Mouse (Mus musculus) stomach, embryonic 16.5 days (tissue): ENCODE results near the gene Sys1. TPM values are rescaled to one million over a fixed set of nuclear protein-coding genes. Genes with fewer than 3 reads are reported as not detected.

Experiments used
- ATAC-seq: fragments of 200-750 bp; cut with Nextera tagmentation; 2 replicates; pipeline ENCODE4 v1.8.0; 2017; ENCODE audit warnings: moderate number of reproducible peaks, moderate TSS enrichment; ENCODE audit not compliant: insufficient read depth, low FRiP score
- H3K27ac ChIP-seq: fragments of 300-500 bp; sonication (generic); 2 replicates; pipeline ENCODE4 v1.5.1; 2014; ENCODE audit warnings: low read length
- H3K27me3 ChIP-seq: fragments of 300-500 bp; sonication (generic); 2 replicates; pipeline ENCODE4 v1.6.1; 2014; ENCODE audit warnings: low read length, control low read depth, mixed read lengths; ENCODE audit not compliant: control insufficient read depth, insufficient read depth
- H3K36me3 ChIP-seq: fragments of 300-500 bp; sonication (generic); 2 replicates; pipeline ENCODE4 v1.6.1; 2014; ENCODE audit warnings: low read length; ENCODE audit not compliant: control insufficient read depth, insufficient read depth
- H3K4me1 ChIP-seq: fragments of 300-500 bp; sonication (generic); 2 replicates; pipeline ENCODE4 v1.6.1; 2014; ENCODE audit warnings: low read length, control low read depth, mixed read lengths; ENCODE audit not compliant: control insufficient read depth, insufficient read depth
- H3K4me2 ChIP-seq: fragments of 300-500 bp; sonication (generic); 2 replicates; pipeline ENCODE4 v1.6.1; 2014; ENCODE audit warnings: low read depth, low read length, mixed read lengths
- H3K4me3 ChIP-seq: fragments of 300-500 bp; sonication (generic); replicated peaks from 2 replicates; pipeline ENCODE4 v1.5.1; 2014; ENCODE audit warnings: mild to moderate bottlenecking, low read length
- H3K9ac ChIP-seq: fragments of 300-500 bp; sonication (generic); 2 replicates; pipeline ENCODE4 v1.6.1; 2014; ENCODE audit warnings: low read length
- H3K9me3 ChIP-seq: fragments of 300-500 bp; sonication (generic); replicated peaks from 2 replicates; pipeline ENCODE4 v1.6.1; 2016; ENCODE audit warnings: low read length, control low read depth; ENCODE audit not compliant: control insufficient read depth
- WGBS: fragments of 180-500 bp; shearing (Covaris S2); extraction: QIAGEN DNeasy Blood & Tissue Kit; methylation state at CpG from one replicate; pipeline ENCODE4 v1.1.7; 2014; 5-methylcytosine and 5-hydroxymethylcytosine counted together
- polyA plus RNA-seq: library from polyadenylated mRNA; unstranded; fragments of >200 nt; fragmentation: Nextera tagmentation; extraction: Ambion mirVana; gene quantifications from 2 replicates; pipeline ENCODE4 v1.2.1, GENCODE M21; 2015

Gene Sys1
- polyA plus RNA-seq, 1 experiment from 2014 or later = 49.4 TPM

GRCm38 (mm10) chr2:164520782-164521181 is 64.0 kb downstream of the Sys1 start:
- Histone ChIP-seq H3K27me3 (no peaks in the 10 kb centered on the region), H3K9me3 (no peaks in the 10 kb centered on the region), H3K4me1 (peaks cover 7% of the 10 kb centered on the region), H3K4me2 (no peak overlapping the region), H3K27ac (no peak overlapping the region), H3K36me3 (no peaks in the 10 kb centered on the region), H3K9ac (no peak overlapping the region), H3K4me3 (no peak overlapping the region)
- WGBS = 23% methylated on average over 3 of the region's 3 CpGs
- peak; percentile 67 for ATAC-seq

- Histone ChIP-seq H3K4me2 (peak overlapping the region; percentile 17; the same call in 1 of the 2 replicates), H3K4me3 (0 out of 2 replicates have a peak overlapping the region, but pooled peaks have one; percentile 3), H3K27me3 (no peaks in the 10 kb centered on the region), H3K27ac (peak overlapping the region; percentile 29; the same call in 1 of the 2 replicates), H3K36me3 (no peaks in the 10 kb centered on the region), H3K9me3 (no peaks in the 10 kb centered on the region; the same call in 1 of the 2 replicates), H3K4me1 (peaks cover 7% of the 10 kb centered on the region), H3K9ac (no peak overlapping the region)
- 11% methylated on average over 11 of the region's 11 CpGs for WGBS
- 0 out of 2 replicates have a peak, but pooled peaks have one; percentile 42 for ATAC-seq
Observed at GRCm38 (mm10) chr2:164521841-164522240, 65.1 kb downstream of the Sys1 start.

- peaks cover 7% of the 10 kb centered on the region for H3K4me1 ChIP-seq
- H3K4me3 ChIP-seq = no peak overlapping the region
- H3K27me3 ChIP-seq = no peaks in the 10 kb centered on the region
- H3K36me3 ChIP-seq = no peaks in the 10 kb centered on the region
- no peaks in the 10 kb centered on the region; the same call in 1 of the 2 replicates for H3K9me3 ChIP-seq
- 0 out of 2 replicates have a peak overlapping the region, but pooled peaks have one; percentile 17 for H3K4me2 ChIP-seq
- 30% methylated on average over 8 of the region's 8 CpGs for WGBS
- no peak overlapping the region for H3K9ac ChIP-seq
- peak overlapping the region; percentile 19; the same call in 1 of the 2 replicates for H3K27ac ChIP-seq
- no peak for ATAC-seq
Observed at GRCm38 (mm10) chr2:164522280-164522679, 65.5 kb downstream of the Sys1 start.

GRCm38 (mm10) chr2:164523301-164523773 is 66.6 kb downstream of the Sys1 start:
- no peak overlapping the region for H3K27ac ChIP-seq
- peaks cover 7% of the 10 kb centered on the region for H3K4me1 ChIP-seq
- no peak overlapping the region for H3K4me2 ChIP-seq
- no peak overlapping the region for H3K9ac ChIP-seq
- H3K4me3 ChIP-seq = no peak overlapping the region
- H3K36me3 ChIP-seq = no peaks in the 10 kb centered on the region
- no peak for ATAC-seq
- WGBS = 73% methylated on average over 10 of the region's 10 CpGs
- no peaks in the 10 kb centered on the region; the same call in 1 of the 2 replicates for H3K9me3 ChIP-seq
- no peaks in the 10 kb centered on the region for H3K27me3 ChIP-seq

GRCm38 (mm10) chr2:164528557-164528956 is 71.8 kb downstream of the Sys1 start:
- Histone ChIP-seq H3K9ac (no peak overlapping the region), H3K4me2 (no peak overlapping the region), H3K27me3 (no peaks in the 10 kb centered on the region), H3K4me1 (no peaks in the 10 kb centered on the region), H3K27ac (no peak overlapping the region), H3K36me3 (no peaks in the 10 kb centered on the region), H3K9me3 (no peaks in the 10 kb centered on the region; the same call in 1 of the 2 replicates), H3K4me3 (no peak overlapping the region)
- WGBS = 64% methylated on average over 5 of the region's 5 CpGs
- ATAC-seq = no peak

Other genes starting within 250 kb of the Sys1 start
- gene Wfdc15b, start 235.3 kb upstream of the Sys1 start, polyA plus RNA-seq = 56.1 and 65.1 TPM in 2 replicates
- not detected in 2 replicates for gene Svs2, start 218.5 kb upstream of the Sys1 start, polyA plus RNA-seq
- gene Svs3b, start 200.3 kb upstream of the Sys1 start, polyA plus RNA-seq = not detected in 2 replicates
- not detected in 2 replicates for gene Svs4, start 178.5 kb upstream of the Sys1 start, polyA plus RNA-seq
- gene Svs3a, start 167.7 kb upstream of the Sys1 start, polyA plus RNA-seq = not detected in 2 replicates
- gene Svs6, start 140.2 kb upstream of the Sys1 start, polyA plus RNA-seq = not detected in 2 replicates
- not detected in 2 replicates for gene Svs5, start 124.2 kb upstream of the Sys1 start, polyA plus RNA-seq
- gene Slpi, start 67.9 kb upstream of the Sys1 start, polyA plus RNA-seq = 35.5 and 46.1 TPM in 2 replicates
- 41.3 and 45.2 TPM in 2 replicates for gene Rbpjl, start 53.8 kb upstream of the Sys1 start, polyA plus RNA-seq
- 6.4 and 8.9 TPM in 2 replicates for gene Matn4, start 51.8 kb upstream of the Sys1 start, polyA plus RNA-seq
- 150 and 173 TPM in 2 replicates for gene Sdc4, start 13.1 kb upstream of the Sys1 start, polyA plus RNA-seq
- 17.2 and 19.2 TPM in 2 replicates for gene Gm20458, start 4.0 kb downstream of the Sys1 start, polyA plus RNA-seq
- not detected in 2 replicates for gene Trp53tg5, start 16.8 kb downstream of the Sys1 start, polyA plus RNA-seq
- 12.1 and 21.3 TPM in 2 replicates for gene Dbndd2, start 29.1 kb downstream of the Sys1 start, polyA plus RNA-seq
- 69.6 and 72.9 TPM in 2 replicates for gene Pigt, start 40.6 kb downstream of the Sys1 start, polyA plus RNA-seq
- 155 and 197 TPM in 2 replicates for gene Wfdc2, start 105.4 kb downstream of the Sys1 start, polyA plus RNA-seq
- not detected in 2 replicates for gene Spint3, start 116.5 kb downstream of the Sys1 start, polyA plus RNA-seq
- gene Wfdc6a, start 128.5 kb downstream of the Sys1 start, polyA plus RNA-seq = 1.3 and 2.2 TPM in 2 replicates
- gene Eppin, start 136.6 kb downstream of the Sys1 start, polyA plus RNA-seq = not detected in 2 replicates
- not detected in 2 replicates for gene Wfdc6b, start 156.6 kb downstream of the Sys1 start, polyA plus RNA-seq
- not detected in 2 replicates for gene Wfdc8, start 156.7 kb downstream of the Sys1 start, polyA plus RNA-seq
- not detected in 2 replicates for gene Wfdc16, start 181.8 kb downstream of the Sys1 start, polyA plus RNA-seq
- 0.79 TPM in 1 of 2 replicates, not detected in the other for gene Wfdc10, start 199.1 kb downstream of the Sys1 start, polyA plus RNA-seq
- not detected in 2 replicates for gene Wfdc9, start 199.6 kb downstream of the Sys1 start, polyA plus RNA-seq
- not detected in 2 replicates for gene Wfdc11, start 217.1 kb downstream of the Sys1 start, polyA plus RNA-seq
- gene Wfdc13, start 228.1 kb downstream of the Sys1 start, polyA plus RNA-seq = 4.2 and 5.5 TPM in 2 replicates
- gene Spint4, start 241.5 kb downstream of the Sys1 start, polyA plus RNA-seq = not detected in 2 replicates